Mouse (Mus musculus): ENCODE measurements at regions not wholly inside any gene's neighbourhood (a gene's known extent, or its start where the extent isn't known, plus 50 kb on each side); places are given as distances from the start of the nearest gene placed in this dataset.

- Histone ChIP-seq H3K9ac (ENCODE audit: low read length) (no peak overlapping the region), H3K27ac (replicated peaks in 1 of 2; ENCODE audit: control insufficient read depth in 1 of 2, insufficient read depth in 1 of 2, low read depth in 2 of 2, low read length in 2 of 2) (no peak overlapping the region), H3K4me3 (ENCODE audit: control insufficient read depth in 1 of 2, insufficient read depth in 1 of 2, low read depth in 1 of 2, low read length in 2 of 2) (no peak overlapping the region), H3K36me3 (ENCODE audit: control insufficient read depth, insufficient read depth, low read length) (no peaks in the 10 kb centered on the region), H3K4me2 (ENCODE audit: low read length) (no peak overlapping the region), H3K4me1 (ENCODE audit: control insufficient read depth in 2 of 2, insufficient read depth in 2 of 2, low read length in 2 of 2) (peaks cover 0 to 5% of the 10 kb centered on the region in 2 experiments; a peak in 1 of 4 replicates), H3K9me3 (ENCODE audit: control insufficient read depth, low read length) (no peaks in the 10 kb centered on the region), H3K27me3 (ENCODE audit: control insufficient read depth, insufficient read depth, low read length) (no peaks in the 10 kb centered on the region)
- no peak for ATAC-seq (ENCODE audit: insufficient number of reproducible peaks, insufficient read depth, low FRiP score, low read depth)
- 85% methylated on average over 5 of the region's 5 CpGs for WGBS
These were observed 189.1 kb upstream of the Atp2b1 start for GRCm38 (mm10) chr10:98725110-98725509.

- WGBS, result 71% methylated on average over 4 of the region's 4 CpGs
These were observed 187.1 kb upstream of the Atp2b1 start for GRCm38 (mm10) chr10:98727130-98727529.

GRCm38 (mm10) chr10:98728396-98729030 lies 185.7 kb upstream of the Atp2b1 start:
- Histone ChIP-seq H3K9ac (ENCODE audit: low read length) (no peak overlapping the region), H3K27me3 (ENCODE audit: control insufficient read depth, insufficient read depth, low read length) (no peaks in the 10 kb centered on the region), H3K4me1 (ENCODE audit: control insufficient read depth in 2 of 2, insufficient read depth in 2 of 2, low read length in 2 of 2) (no peaks in the 10 kb centered on the region), H3K4me3 (ENCODE audit: control insufficient read depth in 1 of 2, insufficient read depth in 1 of 2, low read depth in 1 of 2, low read length in 2 of 2) (no peak overlapping the region), H3K9me3 (ENCODE audit: control insufficient read depth, low read length) (no peaks in the 10 kb centered on the region), H3K4me2 (ENCODE audit: low read length) (no peak overlapping the region), H3K36me3 (ENCODE audit: control insufficient read depth, insufficient read depth, low read length) (no peaks in the 10 kb centered on the region), H3K27ac (replicated peaks in 1 of 2; ENCODE audit: control insufficient read depth in 1 of 2, insufficient read depth in 1 of 2, low read depth in 2 of 2, low read length in 2 of 2) (no peak overlapping the region)
- 72% methylated on average over 5 of the region's 5 CpGs for WGBS
- no peak for ATAC-seq (ENCODE audit: insufficient number of reproducible peaks, insufficient read depth, low FRiP score, low read depth)

More at GRCm38 (mm10) chr10:98727130-98727529, 187.1 kb upstream of the Atp2b1 start:
- Histone ChIP-seq H3K4me1 (ENCODE audit: control insufficient read depth in 2 of 2, insufficient read depth in 2 of 2, low read length in 2 of 2) (no peaks in the 10 kb centered on the region), H3K36me3 (ENCODE audit: control insufficient read depth, insufficient read depth, low read length) (no peaks in the 10 kb centered on the region), H3K4me3 (ENCODE audit: control insufficient read depth in 1 of 2, insufficient read depth in 1 of 2, low read depth in 1 of 2, low read length in 2 of 2) (no peak overlapping the region), H3K27me3 (ENCODE audit: control insufficient read depth, insufficient read depth, low read length) (no peaks in the 10 kb centered on the region), H3K9ac (ENCODE audit: low read length) (no peak overlapping the region), H3K9me3 (ENCODE audit: control insufficient read depth, low read length) (no peaks in the 10 kb centered on the region), H3K27ac (replicated peaks in 1 of 2; ENCODE audit: control insufficient read depth in 1 of 2, insufficient read depth in 1 of 2, low read depth in 2 of 2, low read length in 2 of 2) (no peak overlapping the region), H3K4me2 (ENCODE audit: low read length) (no peak overlapping the region)
- no peak for ATAC-seq (ENCODE audit: insufficient number of reproducible peaks, insufficient read depth, low FRiP score, low read depth)

- no peak overlapping the region for H3K27ac ChIP-seq (replicated peaks in 1 of 2; ENCODE audit: control insufficient read depth in 1 of 2, insufficient read depth in 1 of 2, low read depth in 2 of 2, low read length in 2 of 2)
- no peaks in the 10 kb centered on the region for H3K36me3 ChIP-seq (ENCODE audit: control insufficient read depth, insufficient read depth, low read length)
- 80% methylated on average over 7 of the region's 7 CpGs for WGBS
- no peak overlapping the region for H3K4me3 ChIP-seq (ENCODE audit: control insufficient read depth in 1 of 2, insufficient read depth in 1 of 2, low read depth in 1 of 2, low read length in 2 of 2)
- no peaks in the 10 kb centered on the region for H3K9me3 ChIP-seq (ENCODE audit: control insufficient read depth, low read length)
- H3K27me3 ChIP-seq (ENCODE audit: control insufficient read depth, insufficient read depth, low read length), result no peaks in the 10 kb centered on the region
- no peak overlapping the region for H3K4me2 ChIP-seq (ENCODE audit: low read length)
- no peak overlapping the region for H3K9ac ChIP-seq (ENCODE audit: low read length)
- ATAC-seq (ENCODE audit: insufficient number of reproducible peaks, insufficient read depth, low FRiP score, low read depth), result no peak
- no peaks in the 10 kb centered on the region for H3K4me1 ChIP-seq (ENCODE audit: control insufficient read depth in 2 of 2, insufficient read depth in 2 of 2, low read length in 2 of 2)
These were observed 180.1 kb upstream of the Atp2b1 start for GRCm38 (mm10) chr10:98733950-98734585.

GRCm38 (mm10) chr10:98740507-98741147 lies 173.6 kb upstream of the Atp2b1 start:
- Histone ChIP-seq H3K4me1 (ENCODE audit: control insufficient read depth in 2 of 2, insufficient read depth in 2 of 2, low read length in 2 of 2) (peaks cover 4 to 5% of the 10 kb centered on the region in 2 experiments; a peak in 3 of 4 replicates), H3K36me3 (ENCODE audit: control insufficient read depth, insufficient read depth, low read length) (no peaks in the 10 kb centered on the region), H3K27ac (replicated peaks in 1 of 2; ENCODE audit: control insufficient read depth in 1 of 2, insufficient read depth in 1 of 2, low read depth in 2 of 2, low read length in 2 of 2) (no peak overlapping the region), H3K4me2 (ENCODE audit: low read length) (no peak overlapping the region), H3K27me3 (ENCODE audit: control insufficient read depth, insufficient read depth, low read length) (no peaks in the 10 kb centered on the region), H3K9me3 (ENCODE audit: control insufficient read depth, low read length) (no peaks in the 10 kb centered on the region), H3K9ac (ENCODE audit: low read length) (no peak overlapping the region), H3K4me3 (ENCODE audit: control insufficient read depth in 1 of 2, insufficient read depth in 1 of 2, low read depth in 1 of 2, low read length in 2 of 2) (no peak overlapping the region)
- 75% methylated on average over 7 of the region's 7 CpGs for WGBS
- no peak for ATAC-seq (ENCODE audit: insufficient number of reproducible peaks, insufficient read depth, low FRiP score, low read depth)

GRCm38 (mm10) chr10:98741398-98741797 lies 172.8 kb upstream of the Atp2b1 start:
- Histone ChIP-seq H3K4me2 (ENCODE audit: low read length) (no peak overlapping the region), H3K4me3 (ENCODE audit: control insufficient read depth in 1 of 2, insufficient read depth in 1 of 2, low read depth in 1 of 2, low read length in 2 of 2) (no peak overlapping the region), H3K27ac (replicated peaks in 1 of 2; ENCODE audit: control insufficient read depth in 1 of 2, insufficient read depth in 1 of 2, low read depth in 2 of 2, low read length in 2 of 2) (no peak overlapping the region), H3K4me1 (ENCODE audit: control insufficient read depth in 2 of 2, insufficient read depth in 2 of 2, low read length in 2 of 2) (peaks cover 4 to 5% of the 10 kb centered on the region in 2 experiments; a peak in 3 of 4 replicates), H3K27me3 (ENCODE audit: control insufficient read depth, insufficient read depth, low read length) (no peaks in the 10 kb centered on the region), H3K9ac (ENCODE audit: low read length) (no peak overlapping the region), H3K9me3 (ENCODE audit: control insufficient read depth, low read length) (no peaks in the 10 kb centered on the region), H3K36me3 (ENCODE audit: control insufficient read depth, insufficient read depth, low read length) (no peaks in the 10 kb centered on the region)
- ATAC-seq (ENCODE audit: insufficient number of reproducible peaks, insufficient read depth, low FRiP score, low read depth), result no peak
- 37% methylated on average over 5 of the region's 5 CpGs for WGBS

- no peak overlapping the region for H3K4me3 ChIP-seq (ENCODE audit: control insufficient read depth in 1 of 2, insufficient read depth in 1 of 2, low read depth in 1 of 2, low read length in 2 of 2)
- no peak for ATAC-seq (ENCODE audit: insufficient number of reproducible peaks, insufficient read depth, low FRiP score, low read depth)
- H3K9me3 ChIP-seq (ENCODE audit: control insufficient read depth, low read length), result no peaks in the 10 kb centered on the region
- H3K36me3 ChIP-seq (ENCODE audit: control insufficient read depth, insufficient read depth, low read length), result no peaks in the 10 kb centered on the region
- no peak overlapping the region for H3K9ac ChIP-seq (ENCODE audit: low read length)
- H3K4me1 ChIP-seq (ENCODE audit: control insufficient read depth in 2 of 2, insufficient read depth in 2 of 2, low read length in 2 of 2), result peaks cover 4 to 5% of the 10 kb centered on the region in 2 experiments; a peak in 3 of 4 replicates
- H3K27me3 ChIP-seq (ENCODE audit: control insufficient read depth, insufficient read depth, low read length), result no peaks in the 10 kb centered on the region
- no peak overlapping the region for H3K27ac ChIP-seq (replicated peaks in 1 of 2; ENCODE audit: control insufficient read depth in 1 of 2, insufficient read depth in 1 of 2, low read depth in 2 of 2, low read length in 2 of 2)
- 0 out of 2 replicates have a peak overlapping the region, but pooled peaks have one; percentile 6 for H3K4me2 ChIP-seq (ENCODE audit: low read length)
- 51% methylated on average over 16 of the region's 16 CpGs for WGBS
These were observed 171.2 kb upstream of the Atp2b1 start for GRCm38 (mm10) chr10:98742822-98743605.
